Mouse (Mus musculus) stomach, postnatal 0 days (tissue): Measurements from ENCODE around the gene Pitx1.

ENCODE experiments used
- CTCF ChIP-seq: IDR thresholded peaks from 2 replicates; pipeline ENCODE4 v1.5.1; 2016; ENCODE audit warnings: antibody characterized with exemption, low read depth, mild to moderate bottlenecking, moderate library complexity
- EP300 ChIP-seq: optimal IDR thresholded peaks from 2 replicates; pipeline ENCODE3; 2016; ENCODE audit warnings: antibody characterized with exemption

DNA sequence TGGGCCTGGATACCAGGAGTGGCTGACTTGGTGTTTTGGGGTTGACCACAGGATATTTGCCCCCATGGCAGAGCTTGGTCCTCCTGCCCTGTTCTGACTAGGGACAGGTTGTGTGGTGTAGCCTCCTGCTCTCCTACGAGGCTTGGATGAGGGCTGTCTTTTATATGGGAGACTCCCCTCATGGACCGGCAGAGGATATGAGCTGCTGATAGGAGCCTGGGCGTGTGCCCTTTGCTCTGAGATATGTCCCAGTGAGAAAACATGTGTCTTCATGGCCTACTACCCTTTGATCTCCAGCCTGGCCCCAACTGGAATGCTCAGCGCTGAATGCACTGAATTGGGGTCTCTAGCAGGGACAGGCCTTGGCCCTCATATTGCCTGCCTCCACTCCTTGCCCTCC is 42.4 kb upstream of the Pitx1 start:
- TF ChIP-seq CTCF (no peak), EP300 (no peak)
